Mouse (Mus musculus): ENCODE data around the gene Gpsm1.

DNA sequence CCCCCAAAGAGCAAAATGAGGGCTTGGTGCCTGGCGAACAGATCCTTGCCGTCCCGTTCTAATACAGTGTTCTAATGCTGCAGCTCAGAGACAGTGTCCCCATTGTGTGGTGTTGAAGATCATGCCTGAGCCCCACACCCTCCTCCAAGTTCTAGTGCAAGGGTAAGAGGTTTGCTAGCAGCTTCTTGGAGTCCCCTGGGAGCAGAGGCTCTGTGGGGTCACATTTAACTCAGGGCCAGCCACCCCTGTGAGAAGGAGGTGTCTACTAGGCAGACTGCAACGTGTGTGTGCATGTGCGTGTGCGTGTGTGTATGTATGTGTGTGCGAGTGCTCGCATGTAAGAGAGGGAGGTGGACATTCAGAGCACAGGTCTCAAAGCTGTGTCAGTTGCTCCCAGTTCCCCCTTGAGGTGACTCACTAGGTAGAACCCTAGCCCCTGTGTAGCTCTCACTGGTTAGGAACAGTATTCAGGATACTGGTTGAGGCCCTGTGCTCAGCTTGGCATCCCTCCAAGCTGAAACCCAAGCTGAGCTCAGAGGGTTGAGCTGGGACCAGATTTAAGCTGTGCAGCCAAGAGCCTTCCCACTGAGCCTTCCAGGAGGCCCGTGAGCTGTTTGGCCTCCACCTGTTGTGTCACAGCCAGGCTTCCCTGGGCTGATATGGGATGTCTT, 1.4 kb downstream of the Gpsm1 start:
- TF ChIP-seq CTCF (IDR thresholded peaks at IDR 0.05; ENCODE audit: borderline replicate concordance, extremely low read depth, insufficient read depth, insufficient read length) (no peak), POLR2A (IDR thresholded peaks at IDR 0.05; ENCODE audit: borderline replicate concordance, extremely low read depth, insufficient read depth, insufficient read length, poor library complexity, severe bottlenecking) (no peak)
